Mouse (Mus musculus): ENCODE results near the gene Nfib. TPM values are rescaled to one million over a fixed set of nuclear protein-coding genes. Genes with fewer than 3 reads are reported as not detected.

Nfib gene
- total and polyA plus RNA-seq, 3 experiments: 0.16 TPM; not detected in 2

GRCm38 (mm10) chr4:82433926-82434705 is 271.4 kb downstream of the Nfib start:
- H3K27me3 ChIP-seq (ENCODE audit: insufficient read depth, low read length): no peaks in the 10 kb centered on the region
- H3K9me3 ChIP-seq (replicated peaks): peaks cover 32% of the 10 kb centered on the region
- H3K4me3 ChIP-seq (ENCODE audit: low read depth, low read length): no peak overlapping the region
- no peak for ATAC-seq (ENCODE audit: extremely low read depth, insufficient number of reproducible peaks, low FRiP score, poor library complexity, severe bottlenecking)
- H3K36me3 ChIP-seq (replicated peaks): no peaks in the 10 kb centered on the region
- no peaks in the 10 kb centered on the region for H3K4me1 ChIP-seq (ENCODE audit: insufficient read depth, low read depth, low read length)
- TF ChIP-seq CTCF (IDR thresholded peaks at IDR 0.05; ENCODE audit: low read depth, low read length): no peak
- no peak for TF ChIP-seq GATA2 (IDR thresholded peaks at IDR 0.05; ENCODE audit: borderline replicate concordance, low read depth, low read length)
- TF ChIP-seq GATA1 (IDR thresholded peaks at IDR 0.05; ENCODE audit: borderline replicate concordance, low read length): no peak
- TF ChIP-seq POLR2AphosphoS5 (IDR thresholded peaks at IDR 0.05; ENCODE audit: insufficient replicate concordance, low read depth, low read length): no peak
- no peak for DNase-seq (ENCODE audit: low spot score)

GRCm38 (mm10) chr4:82431831-82432230 is 273.7 kb downstream of the Nfib start:
- no peak for DNase-seq (ENCODE audit: low spot score)
- no peak for ATAC-seq (ENCODE audit: extremely low read depth, insufficient number of reproducible peaks, low FRiP score, poor library complexity, severe bottlenecking)
- Histone ChIP-seq H3K4me3 (ENCODE audit: low read depth, low read length) (no peak overlapping the region), H3K36me3 (replicated peaks) (no peaks in the 10 kb centered on the region), H3K9me3 (replicated peaks) (peaks cover 37% of the 10 kb centered on the region), H3K4me1 (ENCODE audit: insufficient read depth, low read depth, low read length) (no peaks in the 10 kb centered on the region), H3K27me3 (ENCODE audit: insufficient read depth, low read length) (no peaks in the 10 kb centered on the region)
- TF ChIP-seq CTCF (IDR thresholded peaks at IDR 0.05; ENCODE audit: low read depth, low read length) (no peak), TAL1 (conservative IDR thresholded peaks at IDR 0.05; ENCODE audit: low read depth, low read length) (no peak), GATA2 (IDR thresholded peaks at IDR 0.05; ENCODE audit: borderline replicate concordance, low read depth, low read length) (no peak), GATA1 (IDR thresholded peaks at IDR 0.05; ENCODE audit: borderline replicate concordance, low read length) (no peak), POLR2AphosphoS5 (IDR thresholded peaks at IDR 0.05; ENCODE audit: insufficient replicate concordance, low read depth, low read length) (no peak)

GRCm38 (mm10) chr4:82430802-82431201 is 274.7 kb downstream of the Nfib start:
- no peaks in the 10 kb centered on the region for H3K4me1 ChIP-seq (ENCODE audit: insufficient read depth, low read depth, low read length)
- ATAC-seq (ENCODE audit: extremely low read depth, insufficient number of reproducible peaks, low FRiP score, poor library complexity, severe bottlenecking) (no peak), DNase-seq (ENCODE audit: low spot score) (no peak)
- H3K9me3 ChIP-seq (replicated peaks): peaks cover 40% of the 10 kb centered on the region
- TF ChIP-seq POLR2AphosphoS5 (IDR thresholded peaks at IDR 0.05; ENCODE audit: insufficient replicate concordance, low read depth, low read length): no peak
- TF ChIP-seq CTCF (IDR thresholded peaks at IDR 0.05; ENCODE audit: low read depth, low read length): no peak
- no peak for TF ChIP-seq TAL1 (conservative IDR thresholded peaks at IDR 0.05; ENCODE audit: low read depth, low read length)
- no peak for TF ChIP-seq GATA2 (IDR thresholded peaks at IDR 0.05; ENCODE audit: borderline replicate concordance, low read depth, low read length)
- TF ChIP-seq GATA1 (IDR thresholded peaks at IDR 0.05; ENCODE audit: borderline replicate concordance, low read length): no peak
- H3K36me3 ChIP-seq (replicated peaks): no peaks in the 10 kb centered on the region
- no peaks in the 10 kb centered on the region for H3K27me3 ChIP-seq (ENCODE audit: insufficient read depth, low read length)
- no peak overlapping the region for H3K4me3 ChIP-seq (ENCODE audit: low read depth, low read length)

GRCm38 (mm10) chr4:82426224-82426623 is 279.3 kb downstream of the Nfib start:
- no peak for TF ChIP-seq CTCF (IDR thresholded peaks at IDR 0.05; ENCODE audit: low read depth, low read length)
- no peak for TF ChIP-seq POLR2AphosphoS5 (IDR thresholded peaks at IDR 0.05; ENCODE audit: insufficient replicate concordance, low read depth, low read length)
- TF ChIP-seq TAL1 (conservative IDR thresholded peaks at IDR 0.05; ENCODE audit: low read depth, low read length): no peak
- no peak for TF ChIP-seq GATA1 (IDR thresholded peaks at IDR 0.05; ENCODE audit: borderline replicate concordance, low read length)
- no peak for TF ChIP-seq GATA2 (IDR thresholded peaks at IDR 0.05; ENCODE audit: borderline replicate concordance, low read depth, low read length)
- Histone ChIP-seq H3K4me1 (ENCODE audit: insufficient read depth, low read depth, low read length) (no peaks in the 10 kb centered on the region), H3K36me3 (replicated peaks) (no peaks in the 10 kb centered on the region), H3K9me3 (replicated peaks) (peaks cover 27% of the 10 kb centered on the region), H3K4me3 (ENCODE audit: low read depth, low read length) (no peak overlapping the region), H3K27me3 (ENCODE audit: insufficient read depth, low read length) (no peaks in the 10 kb centered on the region)
- no peak for DNase-seq (ENCODE audit: low spot score)
- no peak for ATAC-seq (ENCODE audit: extremely low read depth, insufficient number of reproducible peaks, low FRiP score, poor library complexity, severe bottlenecking)

- ATAC-seq (ENCODE audit: extremely low read depth, insufficient number of reproducible peaks, low FRiP score, poor library complexity, severe bottlenecking) (no peak), DNase-seq (ENCODE audit: low spot score) (no peak)
- TF ChIP-seq GATA1 (IDR thresholded peaks at IDR 0.05; ENCODE audit: borderline replicate concordance, low read length) (no peak), TAL1 (conservative IDR thresholded peaks at IDR 0.05; ENCODE audit: low read depth, low read length) (no peak), CTCF (IDR thresholded peaks at IDR 0.05; ENCODE audit: low read depth, low read length) (no peak), GATA2 (IDR thresholded peaks at IDR 0.05; ENCODE audit: borderline replicate concordance, low read depth, low read length) (no peak), POLR2AphosphoS5 (IDR thresholded peaks at IDR 0.05; ENCODE audit: insufficient replicate concordance, low read depth, low read length) (no peak)
- Histone ChIP-seq H3K36me3 (replicated peaks) (no peaks in the 10 kb centered on the region), H3K4me1 (ENCODE audit: insufficient read depth, low read depth, low read length) (no peaks in the 10 kb centered on the region), H3K27me3 (ENCODE audit: insufficient read depth, low read length) (no peaks in the 10 kb centered on the region), H3K9me3 (replicated peaks) (peaks cover 17% of the 10 kb centered on the region), H3K4me3 (ENCODE audit: low read depth, low read length) (no peak overlapping the region)
These were observed 287.3 kb downstream of the Nfib start for GRCm38 (mm10) chr4:82418241-82418640.

DNA sequence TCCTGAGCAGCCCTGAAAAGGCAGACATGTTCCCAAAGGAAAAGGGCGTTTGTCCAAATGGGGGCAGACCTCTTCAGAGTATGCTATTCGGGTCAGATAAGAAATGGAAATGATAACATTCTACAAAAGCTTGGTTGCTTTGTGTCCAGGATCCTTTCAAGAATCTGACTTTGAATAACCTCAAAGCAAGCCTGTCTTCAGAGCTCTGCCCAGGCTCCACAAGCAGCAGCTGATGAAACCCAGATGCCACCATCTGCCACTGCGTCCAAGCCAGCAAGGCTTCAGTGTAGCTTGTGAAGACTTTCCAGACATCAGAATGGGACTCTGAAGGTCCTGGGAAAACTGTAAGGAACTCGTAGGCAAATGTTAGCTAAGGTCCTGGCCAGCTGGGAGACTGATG is 289.7 kb downstream of the Nfib start:
- Histone ChIP-seq H3K27me3 (ENCODE audit: insufficient read depth, low read length) (no peaks in the 10 kb centered on the region), H3K9me3 (replicated peaks) (peaks cover 27% of the 10 kb centered on the region), H3K4me3 (ENCODE audit: low read depth, low read length) (no peak overlapping the region), H3K4me1 (ENCODE audit: insufficient read depth, low read depth, low read length) (no peaks in the 10 kb centered on the region), H3K36me3 (replicated peaks) (no peaks in the 10 kb centered on the region)
- DNase-seq (ENCODE audit: low spot score) (no peak), ATAC-seq (ENCODE audit: extremely low read depth, insufficient number of reproducible peaks, low FRiP score, poor library complexity, severe bottlenecking) (no peak)
- TF ChIP-seq TAL1 (conservative IDR thresholded peaks at IDR 0.05; ENCODE audit: low read depth, low read length) (no peak), POLR2AphosphoS5 (IDR thresholded peaks at IDR 0.05; ENCODE audit: insufficient replicate concordance, low read depth, low read length) (no peak), GATA1 (IDR thresholded peaks at IDR 0.05; ENCODE audit: borderline replicate concordance, low read length) (no peak), CTCF (IDR thresholded peaks at IDR 0.05; ENCODE audit: low read depth, low read length) (no peak), GATA2 (IDR thresholded peaks at IDR 0.05; ENCODE audit: borderline replicate concordance, low read depth, low read length) (no peak)

Measured in G1E (cell line).